Mouse (Mus musculus) C2C12 (cell line): ENCODE results near the gene Lsamp.

ENCODE experiments used
- CEBPB ChIP-seq: IDR thresholded peaks from one replicate; pipeline ENCODE4 v1.6.1; 2011; ENCODE audit warnings: low read depth, mild to moderate bottlenecking, control low read depth, moderate library complexity
- CTCF ChIP-seq: IDR thresholded peaks from one replicate; pipeline ENCODE4 v1.5.1; 2011; ENCODE audit not compliant: control insufficient read depth, insufficient read depth, insufficient read length
- FOSL1 ChIP-seq: IDR thresholded peaks from one replicate; pipeline ENCODE4 v1.8.0; 2011; ENCODE audit warnings: mild to moderate bottlenecking, low read length; ENCODE audit not compliant: poor library complexity, insufficient read depth, severe bottlenecking
- MYOD1 ChIP-seq: IDR thresholded peaks from one replicate; pipeline ENCODE4 v1.6.1; 2011; ENCODE audit warnings: low read depth; ENCODE audit not compliant: control insufficient read depth, insufficient read length
- MYOG ChIP-seq: IDR thresholded peaks from one replicate; pipeline ENCODE4 v1.6.1; 2011; ENCODE audit not compliant: control insufficient read depth, insufficient read length; ENCODE audit errors: extremely low read depth
- USF1 ChIP-seq: IDR thresholded peaks from one replicate; pipeline ENCODE4 v1.6.1; 2011; ENCODE audit warnings: low read depth, mild to moderate bottlenecking, control low read depth, moderate library complexity

GRCm38 (mm10) chr16:42097510-42097909 is 2113.3 kb downstream of the Lsamp start:
- TF ChIP-seq MYOG (no peak), CTCF (no peak), USF1 (no peak), FOSL1 (no peak), MYOD1 (no peak), CEBPB (no peak)
